Mouse (Mus musculus): Measurements from ENCODE around the gene Nfix.

DNA sequence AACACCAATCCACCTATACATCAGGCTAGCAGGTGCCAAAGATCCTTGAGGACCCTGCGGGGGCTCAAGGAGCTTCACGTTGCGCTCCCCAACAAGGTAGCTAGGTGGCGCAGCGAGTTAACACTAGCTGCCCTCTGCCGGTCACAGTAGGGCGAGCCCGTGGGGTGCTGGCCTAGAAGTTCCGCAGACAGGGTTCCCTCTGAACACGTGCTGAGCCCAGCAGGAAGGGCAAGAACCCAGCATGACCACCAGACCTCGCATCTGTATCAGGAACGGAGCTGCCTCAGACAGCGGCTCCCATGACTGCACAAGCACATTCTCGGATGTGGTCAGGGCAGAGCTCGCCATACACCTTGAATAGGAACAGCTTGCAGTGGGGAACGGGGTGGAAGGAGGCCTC, 62.5 kb downstream of the Nfix start:
- TF ChIP-seq CTCF (IDR thresholded peaks at IDR 0.05; ENCODE audit: low read depth): peak; percentile 100
- TF ChIP-seq EP300 (IDR thresholded peaks at IDR 0.05; ENCODE audit: low read depth): no peak

All from liver, embryonic 14.5 days (tissue).